Comparison of ENCODE assay signal across 14 mouse cellular contexts in the genomic region with DNA sequence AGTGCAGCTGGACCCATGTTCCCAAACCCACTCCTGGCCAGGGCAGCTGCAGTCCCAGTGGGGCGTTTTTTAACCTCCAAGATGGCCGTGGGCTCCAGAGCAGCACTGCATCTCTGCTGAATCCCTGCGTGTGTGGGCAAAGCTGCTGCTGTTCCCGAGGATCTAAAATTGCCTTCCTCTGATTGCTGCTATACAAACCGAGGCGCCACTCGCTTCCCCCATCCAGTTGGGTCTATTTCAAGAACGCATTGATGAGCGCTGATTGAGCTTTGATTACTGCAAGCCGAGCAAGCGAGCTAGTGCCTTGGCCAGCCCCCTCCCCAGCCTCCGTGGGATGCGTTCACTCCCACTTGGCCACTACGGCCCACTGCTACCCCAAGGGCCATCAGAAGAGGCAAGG. TPM values are rescaled to one million over a fixed set of nuclear protein-coding genes. Genes with fewer than 3 reads are reported as not detected.
A peak's percentile ranks its signal among the peaks of the same experiment; 100 is the strongest.
DNase-seq lines count a peak whose midpoint lies in the region; ATAC-seq and TF ChIP-seq lines count a peak whose summit lies in the region.
"Had no signal": no experiment of that assay in that cellular context is flagged by ENCODE, and none has a peak within 500 bp of the region (broad histone marks: within the 10 kb centered on the region; RNA-seq: fewer than 3 reads in every experiment).

No protein-coding gene starts in this region.

- H3K4me2 ChIP-seq in forebrain, embryonic 16.5 days (ENCODE audit: low read length): no peak overlapping the region
- H3K4me2 ChIP-seq: embryonic facial prominence, embryonic 13.5 days; intestine, embryonic 15.5 days; liver, embryonic 11.5 days had no signal

- intact Hi-C loops in left cerebral cortex, adult 2 months (cut with DNase I): loop anchor here (5.0 kb wide), 1 partner anchor 143 kb away; no protein-coding TSS in a partner anchor
- intact Hi-C loops in heart, postnatal 10 days (cut with DNase I): no loop called here

- H3K9me3 ChIP-seq in forebrain, embryonic 16.5 days (ENCODE audit: control insufficient read depth, low read length): no peaks in the 10 kb centered on the region
- H3K9me3 ChIP-seq: embryonic facial prominence, embryonic 13.5 days; intestine, embryonic 15.5 days had no signal

- no peak overlapping the region for H3K9ac ChIP-seq in forebrain, embryonic 16.5 days (replicated peaks; ENCODE audit: low read depth, low read length)
- H3K9ac ChIP-seq: embryonic facial prominence, embryonic 13.5 days; intestine, embryonic 15.5 days had no signal

- peak; percentile 44 to 54 for DNase-seq in frontal cortex, postnatal 14 days (ENCODE audit: low spot score in 2 of 2)
- DNase-seq in left cerebral cortex, adult 2 months (ENCODE audit: extremely low spot score in 1 of 2, low spot score in 2 of 2): peak; percentile 35 to 55
- DNase-seq in right cerebral cortex, postnatal 25 days: peak; percentile 42
- DNase-seq in heart, postnatal 10 days: no peak
- DNase-seq in retina, embryonic 14.5 days (ENCODE audit: low spot score): no peak
- DNase-seq in T-cell, adult 2 months (ENCODE audit: low spot score): no peak
- DNase-seq: adrenal gland, adult 8-10 months; heart, postnatal 36 days; kidney, postnatal 4 days had no signal

- no peak for TF ChIP-seq CTCF in left cerebral cortex, adult 2 months (IDR thresholded peaks at IDR 0.05)

- no peak overlapping the region for H3K4me3 ChIP-seq in forebrain, embryonic 16.5 days (replicated peaks; ENCODE audit: low read length)
- H3K4me3 ChIP-seq in left cerebral cortex, adult 2 months: no peak overlapping the region
- H3K4me3 ChIP-seq: embryonic facial prominence, embryonic 13.5 days; intestine, embryonic 15.5 days had no signal

- peak overlapping the region; percentile 81 for H3K27ac ChIP-seq in forebrain, embryonic 16.5 days (ENCODE audit: low read length)
- H3K27ac ChIP-seq in left cerebral cortex, adult 2 months: peak overlapping the region; percentile 53
- H3K27ac ChIP-seq: embryonic facial prominence, embryonic 13.5 days; intestine, embryonic 15.5 days had no signal

- H3K4me1 ChIP-seq in forebrain, embryonic 16.5 days (replicated peaks; ENCODE audit: control insufficient read depth, insufficient read depth, low read length): peaks cover 29% of the 10 kb centered on the region
- H3K4me1 ChIP-seq: embryonic facial prominence, embryonic 13.5 days; intestine, embryonic 15.5 days had no signal

- no peaks in the 10 kb centered on the region for H3K36me3 ChIP-seq in forebrain, embryonic 16.5 days (ENCODE audit: control insufficient read depth, insufficient read depth)
- H3K36me3 ChIP-seq: embryonic facial prominence, embryonic 13.5 days; intestine, embryonic 15.5 days had no signal

- WGBS in forebrain, embryonic 16.5 days: 55% methylated on average over 14 of the region's 14 CpGs

- no peaks in the 10 kb centered on the region for H3K27me3 ChIP-seq in forebrain, embryonic 16.5 days (replicated peaks; ENCODE audit: control insufficient read depth, insufficient read depth, low read length)
- H3K27me3 ChIP-seq: intestine, embryonic 15.5 days had no signal

- peak; percentile 31 for ATAC-seq in forebrain, embryonic 16.5 days
- ATAC-seq: intestine, embryonic 15.5 days had no signal

RNA-seq across cellular contexts. Expression of a gene that starts 27.5 kb away (rescaled TPM):
- polyA plus RNA-seq in forebrain, embryonic 16.5 days (2015; fragmentation: Nextera tagmentation; extraction: Ambion mirVana): 107 and 138 TPM in 2 replicates
- total RNA-seq in left cerebral cortex, adult 2 months (2021): 100 to 1,000 TPM; 292 to 305 TPM
- total RNA-seq in heart, postnatal 10 days (2021): under 1 TPM; 0.10 to 0.20 TPM
- polyA plus RNA-seq: stomach, embryonic 14.5 days had no signal

Comparison
In these comparisons a context has a peak if more than half of its experiments do, and no peak if none do; other contexts are left out.
1. DNase-seq: peak in frontal cortex, postnatal 14 days (2 of 2), left cerebral cortex, adult 2 months (2 of 2) and right cerebral cortex, postnatal 25 days (single experiment); none in heart, postnatal 10 days (0 of 2), retina, embryonic 14.5 days (single experiment) and T-cell, adult 2 months (single experiment).
2. RNA of a gene that starts 27.5 kb away (total RNA-seq): 292 to 305 TPM in left cerebral cortex, adult 2 months; 0.10 to 0.20 TPM in heart, postnatal 10 days; every median in the first group is over 100 times any median in the second.